Mouse (Mus musculus) CD4-positive naive resting alpha-beta T cell, adult 76 days (primary cell): ENCODE results near the gene Tbc1d30. TPM values are rescaled to one million over a fixed set of nuclear protein-coding genes. Genes with fewer than 3 reads are reported as not detected.

Experiments
- total RNA-seq: library from RNA; stranded (reverse); gene quantifications from one replicate; pipeline ENCODE4 v1.2.4, GENCODE M21; 2023

The Tbc1d30 gene
- total RNA-seq = 15.9 TPM

GRCm38 (mm10) chr10:121351066-121351581 is at the start of gene Tbc1d30:
Tbc1d30 (minus strand) TSS chr10:121351278.

DNA sequence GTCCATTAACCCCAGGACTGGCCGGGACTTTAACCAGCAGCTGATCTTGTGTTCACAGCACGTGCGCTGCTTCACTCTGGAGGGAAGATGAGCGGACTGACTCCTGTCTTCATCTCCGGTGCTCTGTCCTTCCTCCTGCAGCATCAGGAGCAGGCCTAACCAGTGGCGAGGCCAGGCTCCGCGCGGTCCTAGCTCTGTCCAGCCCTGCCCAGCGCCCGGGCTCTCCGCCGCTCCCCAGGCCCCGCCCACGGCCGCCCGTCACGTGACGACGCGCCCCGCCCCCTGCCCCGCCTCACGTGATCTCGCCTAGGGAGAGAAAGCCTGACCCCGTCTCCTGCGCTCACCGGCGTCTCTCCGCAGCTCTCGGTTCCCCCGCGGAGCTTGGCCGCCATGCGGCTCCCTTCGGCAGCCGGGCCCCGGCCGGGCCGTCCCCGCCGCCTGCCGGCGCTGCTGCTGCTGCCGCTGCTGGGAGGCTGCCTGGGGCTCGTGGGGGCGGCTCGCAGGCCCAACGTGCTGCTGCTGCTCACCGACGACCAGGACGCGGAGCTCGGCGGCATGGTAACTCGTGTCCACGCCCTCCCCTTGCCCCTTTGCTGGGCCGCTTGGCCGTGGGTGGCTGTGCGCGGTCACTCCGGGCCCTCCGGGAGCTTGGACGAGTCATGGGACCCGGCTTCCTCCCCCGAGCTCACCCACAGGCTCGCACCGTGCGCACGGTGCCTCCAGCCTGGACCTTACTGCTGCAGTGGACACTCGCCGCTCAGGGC is 13.9 kb upstream of the Tbc1d30 start, which contains the start of gene Gns:
Gene Gns, plus strand, starts transcription at position 290 of the 764 bp plus-strand sequence.

Other genes with a start within 250 kb of the Tbc1d30 start
- gene Gns, start 13.8 kb upstream of the Tbc1d30 start, total RNA-seq = 79.1 TPM
- 107 TPM for gene Rassf3, start 125.1 kb upstream of the Tbc1d30 start, total RNA-seq
- 118 TPM for gene Tbk1, start 235.5 kb upstream of the Tbc1d30 start, total RNA-seq